Mouse (Mus musculus): ENCODE measurements around the gene Mylk4. TPM values are rescaled to one million over a fixed set of nuclear protein-coding genes. Genes with fewer than 3 reads are reported as not detected.

The Mylk4 gene
- polyA plus RNA-seq, 1 experiment from 2014 or later: not detected

DNA sequence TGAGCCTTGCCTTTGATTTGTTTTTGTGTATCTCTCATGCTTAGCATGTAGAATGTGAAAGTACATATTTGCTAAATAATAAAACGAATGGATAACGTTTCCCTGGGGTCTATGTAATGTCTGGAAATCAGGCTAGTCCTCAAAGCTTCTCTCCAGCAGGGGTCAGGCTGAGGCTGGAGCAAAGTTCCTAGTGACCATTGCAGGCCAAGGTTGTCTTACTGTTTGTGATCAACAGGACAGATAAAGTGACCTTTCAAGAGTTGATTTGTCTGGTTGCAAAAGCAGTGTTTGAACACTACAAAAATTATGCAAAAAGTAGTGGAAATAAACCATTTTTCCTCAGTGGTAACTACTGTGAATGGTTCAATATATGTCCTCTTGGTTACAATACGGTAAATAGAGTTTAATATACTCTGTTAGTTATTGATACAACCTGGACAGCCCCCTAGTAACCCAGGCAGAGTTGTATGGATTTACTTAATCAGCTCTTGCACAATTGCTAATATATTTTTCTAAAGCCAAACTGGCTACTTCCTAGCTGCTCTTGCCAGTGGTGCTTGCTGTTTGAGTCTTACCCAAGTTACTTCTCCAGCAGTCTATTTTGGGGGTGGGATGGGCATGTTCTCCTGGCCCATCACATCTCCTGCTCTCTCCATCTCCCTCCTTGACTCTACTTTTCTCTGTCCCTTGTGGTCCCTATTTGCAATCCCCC, 43.5 kb upstream of the Mylk4 start:
- no peak overlapping the region for H3K4me2 ChIP-seq (ENCODE audit: low read depth, low read length)
- no peak overlapping the region for H3K4me3 ChIP-seq (ENCODE audit: low read depth, low read length)
- 59% methylated on average over 3 of the region's 3 CpGs for WGBS (ENCODE audit: insufficient replicate concordance)
- TF ChIP-seq CTCF (IDR thresholded peaks at IDR 0.05; ENCODE audit: low read depth) (peak; percentile 64), EP300 (IDR thresholded peaks at IDR 0.05; ENCODE audit: low read depth) (0 out of 2 replicates have a peak, but pooled peaks have one; percentile 8)
- no peaks in the 10 kb centered on the region for H3K9me3 ChIP-seq (ENCODE audit: low read length)
- H3K36me3 ChIP-seq (replicated peaks; ENCODE audit: insufficient read depth, low read length): peaks cover 5% of the 10 kb centered on the region; the same call in 1 of the 2 replicates
- peak overlapping the region; percentile 75 for H3K27ac ChIP-seq (ENCODE audit: low read depth)
- no peak overlapping the region; the same call in 1 of the 2 replicates for H3K9ac ChIP-seq (replicated peaks)
- H3K27me3 ChIP-seq (ENCODE audit: insufficient read depth, low read length): no peaks in the 10 kb centered on the region
- peaks cover 17% of the 10 kb centered on the region; the same call in 1 of the 2 replicates for H3K4me1 ChIP-seq (ENCODE audit: insufficient read depth)
- ATAC-seq (peak; percentile 68), DNase-seq (peak; percentile 47)

DNA sequence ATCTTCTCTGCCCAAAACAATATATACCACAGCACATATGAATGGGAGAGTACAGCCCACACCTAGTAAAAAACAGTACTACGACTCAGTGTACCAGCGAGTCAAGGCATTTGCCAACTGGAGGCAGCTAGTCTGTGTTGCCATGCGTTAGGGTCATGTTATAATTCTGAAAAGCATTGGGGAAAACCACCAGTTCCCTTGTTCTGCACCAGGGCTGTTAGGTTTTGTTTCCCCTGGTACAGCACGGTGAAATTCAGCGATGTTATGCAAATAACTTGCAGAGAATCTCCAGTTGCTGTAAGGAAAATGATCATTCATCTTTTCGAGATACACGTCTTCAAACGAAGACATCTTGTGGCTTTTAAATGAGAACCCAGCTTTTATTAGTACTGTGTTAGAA, 41.8 kb upstream of the Mylk4 start:
- H3K27ac ChIP-seq (ENCODE audit: low read depth): peak overlapping the region; percentile 74; the same call in 1 of the 2 replicates

DNA sequence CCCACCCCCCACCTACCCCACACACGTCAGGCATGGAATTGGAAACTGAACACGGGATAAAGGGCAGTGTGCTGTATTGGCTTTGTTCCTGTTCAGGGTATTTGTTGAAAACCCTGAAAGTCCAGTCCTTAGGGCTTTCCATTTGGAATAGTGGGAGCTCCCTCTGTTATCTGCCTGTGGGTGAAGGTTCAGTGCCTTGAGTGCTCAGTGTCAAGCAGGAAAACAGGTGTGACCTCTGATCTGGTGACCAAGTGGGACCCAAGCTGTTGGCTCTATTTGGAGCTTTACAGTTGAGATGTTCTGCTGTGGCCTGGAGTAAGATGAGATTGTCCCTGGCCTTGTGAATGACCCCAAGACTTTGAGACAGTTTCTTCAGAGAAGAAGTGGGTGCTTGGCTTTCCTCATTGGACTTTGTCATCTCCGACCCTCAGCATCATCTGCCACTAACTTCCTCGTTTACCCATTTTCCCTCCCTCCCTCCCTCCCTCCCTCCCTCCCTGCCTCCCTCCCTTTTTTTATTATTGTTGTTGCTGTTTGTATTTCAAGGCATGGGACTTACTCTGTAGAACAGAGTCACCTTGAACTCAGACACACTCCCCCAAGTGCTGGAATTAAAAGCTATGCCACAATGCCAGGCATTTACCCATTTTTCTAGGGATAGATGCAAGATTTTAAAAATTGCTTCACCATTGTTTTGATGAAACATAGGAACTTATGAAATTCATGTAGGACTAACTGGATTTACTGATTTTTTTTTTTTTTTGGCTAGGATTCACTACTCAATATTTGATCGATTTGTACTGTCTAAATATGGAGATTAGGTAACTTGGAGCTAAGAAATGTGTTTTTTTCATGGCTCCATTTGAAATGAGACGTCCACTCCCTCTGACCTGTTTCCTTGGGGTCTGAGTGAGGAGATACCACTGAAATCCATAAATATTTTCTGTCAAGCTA, 40.9 kb upstream of the Mylk4 start:
- peak; percentile 22 for DNase-seq
- H3K9me3 ChIP-seq (ENCODE audit: low read length): no peaks in the 10 kb centered on the region
- no peak overlapping the region for H3K4me2 ChIP-seq (ENCODE audit: low read depth, low read length)
- H3K4me1 ChIP-seq (ENCODE audit: insufficient read depth): peaks cover 12% of the 10 kb centered on the region; the same call in 1 of the 2 replicates
- WGBS (ENCODE audit: insufficient replicate concordance): 56% methylated on average over 6 of the region's 6 CpGs
- peak overlapping the region; percentile 74 for H3K27ac ChIP-seq (ENCODE audit: low read depth)
- peaks cover 26% of the 10 kb centered on the region; the same call in 1 of the 2 replicates for H3K36me3 ChIP-seq (replicated peaks; ENCODE audit: insufficient read depth, low read length)
- ATAC-seq: peak; percentile 83
- H3K27me3 ChIP-seq (ENCODE audit: insufficient read depth, low read length): no peaks in the 10 kb centered on the region
- H3K4me3 ChIP-seq (ENCODE audit: low read depth, low read length): no peak overlapping the region
- no peak for TF ChIP-seq EP300 (IDR thresholded peaks at IDR 0.05; ENCODE audit: low read depth)
- TF ChIP-seq CTCF (IDR thresholded peaks at IDR 0.05; ENCODE audit: low read depth): no peak
- no peak overlapping the region for H3K9ac ChIP-seq (replicated peaks)

More for the DNA sequence above, 41.8 kb upstream of the Mylk4 start:
- Histone ChIP-seq H3K27me3 (ENCODE audit: insufficient read depth, low read length) (no peaks in the 10 kb centered on the region), H3K4me2 (ENCODE audit: low read depth, low read length) (no peak overlapping the region), H3K36me3 (replicated peaks; ENCODE audit: insufficient read depth, low read length) (peaks cover 18% of the 10 kb centered on the region; the same call in 1 of the 2 replicates), H3K9ac (replicated peaks) (no peak overlapping the region), H3K4me3 (ENCODE audit: low read depth, low read length) (no peak overlapping the region), H3K4me1 (ENCODE audit: insufficient read depth) (peaks cover 12% of the 10 kb centered on the region; the same call in 1 of the 2 replicates), H3K9me3 (ENCODE audit: low read length) (no peaks in the 10 kb centered on the region)
- DNase-seq (no peak), ATAC-seq (no peak)
- TF ChIP-seq CTCF (IDR thresholded peaks at IDR 0.05; ENCODE audit: low read depth): no peak
- TF ChIP-seq EP300 (IDR thresholded peaks at IDR 0.05; ENCODE audit: low read depth): no peak
- 77% methylated on average over 8 of the region's 8 CpGs for WGBS (ENCODE audit: insufficient replicate concordance)

DNA sequence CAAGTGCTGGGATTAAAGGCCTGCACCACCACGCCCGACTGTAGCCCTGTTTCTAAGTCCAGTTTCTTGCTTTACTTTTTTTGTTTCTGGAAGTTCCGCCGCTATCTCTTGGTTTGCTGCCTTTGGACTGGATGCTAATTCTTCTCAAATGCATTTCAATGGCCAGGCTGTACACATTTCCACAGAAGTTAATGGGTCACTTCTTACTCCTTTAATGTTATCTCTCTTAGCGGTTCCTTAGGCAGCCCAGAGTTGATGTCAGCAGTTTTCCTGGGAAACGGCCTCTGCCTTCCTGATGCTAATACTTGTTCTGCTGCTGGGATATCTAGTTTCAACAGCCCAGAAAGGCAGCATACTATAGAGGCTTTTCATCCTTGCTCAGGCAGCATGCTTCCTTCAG, 39.4 kb upstream of the Mylk4 start:
- H3K27me3 ChIP-seq (ENCODE audit: insufficient read depth, low read length): no peaks in the 10 kb centered on the region
- no peak overlapping the region for H3K9ac ChIP-seq (replicated peaks)
- 80% methylated on average over 6 of the region's 6 CpGs for WGBS (ENCODE audit: insufficient replicate concordance)
- ATAC-seq: no peak
- no peaks in the 10 kb centered on the region for H3K9me3 ChIP-seq (ENCODE audit: low read length)
- no peak overlapping the region for H3K4me2 ChIP-seq (ENCODE audit: low read depth, low read length)
- H3K36me3 ChIP-seq (replicated peaks; ENCODE audit: insufficient read depth, low read length): peaks cover 35% of the 10 kb centered on the region
- H3K27ac ChIP-seq (ENCODE audit: low read depth): no peak overlapping the region
- H3K4me3 ChIP-seq (ENCODE audit: low read depth, low read length): no peak overlapping the region
- peaks cover 9% of the 10 kb centered on the region; the same call in 1 of the 2 replicates for H3K4me1 ChIP-seq (ENCODE audit: insufficient read depth)
- TF ChIP-seq EP300 (IDR thresholded peaks at IDR 0.05; ENCODE audit: low read depth): no peak
- no peak for TF ChIP-seq CTCF (IDR thresholded peaks at IDR 0.05; ENCODE audit: low read depth)
- DNase-seq: no peak

DNA sequence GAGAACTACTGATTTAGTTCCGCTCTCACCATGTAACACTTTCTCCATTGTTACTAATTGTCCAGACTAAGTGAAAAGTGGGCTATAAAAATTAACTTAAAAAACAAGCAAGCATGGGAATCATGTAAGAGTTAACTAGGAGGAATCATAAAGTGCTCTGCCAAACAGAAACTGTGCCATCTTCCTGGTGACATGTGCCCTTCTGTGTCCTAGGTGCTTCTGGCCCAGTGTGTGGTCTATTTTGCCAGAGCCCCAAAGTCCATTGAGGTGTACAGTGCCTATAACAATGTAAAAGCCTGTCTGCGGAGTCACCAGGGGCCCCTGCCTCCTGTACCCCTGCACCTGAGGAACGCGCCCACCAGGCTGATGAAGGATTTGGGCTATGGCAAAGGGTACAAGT, 37.9 kb upstream of the Mylk4 start:
- no peak overlapping the region for H3K9ac ChIP-seq (replicated peaks)
- H3K27ac ChIP-seq (ENCODE audit: low read depth): no peak overlapping the region
- 89% methylated on average over 4 of the region's 4 CpGs for WGBS (ENCODE audit: insufficient replicate concordance)
- no peaks in the 10 kb centered on the region for H3K27me3 ChIP-seq (ENCODE audit: insufficient read depth, low read length)
- no peaks in the 10 kb centered on the region for H3K9me3 ChIP-seq (ENCODE audit: low read length)
- peaks cover 2% of the 10 kb centered on the region; the same call in 1 of the 2 replicates for H3K4me1 ChIP-seq (ENCODE audit: insufficient read depth)
- H3K4me2 ChIP-seq (ENCODE audit: low read depth, low read length): no peak overlapping the region
- H3K36me3 ChIP-seq (replicated peaks; ENCODE audit: insufficient read depth, low read length): peaks cover 46% of the 10 kb centered on the region
- DNase-seq (no peak), ATAC-seq (no peak)
- TF ChIP-seq EP300 (IDR thresholded peaks at IDR 0.05; ENCODE audit: low read depth) (no peak), CTCF (IDR thresholded peaks at IDR 0.05; ENCODE audit: low read depth) (no peak)
- no peak overlapping the region for H3K4me3 ChIP-seq (ENCODE audit: low read depth, low read length)

DNA sequence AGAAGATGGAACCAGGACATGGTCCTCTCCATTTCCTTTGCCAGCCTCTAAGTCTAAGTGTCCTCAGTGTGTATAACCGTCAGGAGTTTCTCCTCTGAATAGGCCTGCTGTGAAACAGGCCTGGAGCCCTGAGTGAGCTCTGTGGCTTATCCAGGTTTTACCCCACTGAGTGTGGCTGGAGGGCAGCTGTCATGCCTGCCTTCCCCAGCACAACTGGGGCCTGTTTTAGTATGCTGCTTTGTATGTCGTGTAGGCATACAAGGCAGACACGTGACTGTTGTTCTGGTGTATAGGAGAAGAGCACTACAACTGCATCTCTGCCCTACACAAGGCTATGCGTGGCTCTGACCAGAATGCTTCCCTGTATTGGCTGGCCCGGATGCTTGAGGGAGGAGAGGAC, 36.2 kb upstream of the Mylk4 start:
- no peak for ATAC-seq
- H3K4me3 ChIP-seq (ENCODE audit: low read depth, low read length): no peak overlapping the region
- H3K27ac ChIP-seq (ENCODE audit: low read depth): no peak overlapping the region
- H3K4me2 ChIP-seq (ENCODE audit: low read depth, low read length): no peak overlapping the region
- no peaks in the 10 kb centered on the region for H3K9me3 ChIP-seq (ENCODE audit: low read length)
- WGBS (ENCODE audit: insufficient replicate concordance): 81% methylated on average over 5 of the region's 5 CpGs
- no peaks in the 10 kb centered on the region for H3K4me1 ChIP-seq (ENCODE audit: insufficient read depth)
- H3K9ac ChIP-seq (replicated peaks): no peak overlapping the region
- no peak for TF ChIP-seq CTCF (IDR thresholded peaks at IDR 0.05; ENCODE audit: low read depth)
- no peak for TF ChIP-seq EP300 (IDR thresholded peaks at IDR 0.05; ENCODE audit: low read depth)
- no peaks in the 10 kb centered on the region for H3K27me3 ChIP-seq (ENCODE audit: insufficient read depth, low read length)
- peaks cover 49% of the 10 kb centered on the region for H3K36me3 ChIP-seq (replicated peaks; ENCODE audit: insufficient read depth, low read length)
- no peak for DNase-seq
